ENCODE assay signal across 8 mouse cellular contexts in genomic region chr5:125106191-125106590, GRCm38 (mm10).
DNase-seq lines count a peak whose midpoint lies in the region; ATAC-seq and TF ChIP-seq lines count a peak whose summit lies in the region.

No protein-coding gene starts in this region.

- WGBS in kidney, adult 2 months = 56% methylated on average over 16 of the region's 16 CpGs
- WGBS in kidney, embryonic 16.5 days = 66% methylated on average over 16 of the region's 16 CpGs
- WGBS in embryonic facial prominence, embryonic 10.5 days = 94% methylated on average over 16 of the region's 16 CpGs
- WGBS in forebrain, embryonic 13.5 days = 93% methylated on average over 16 of the region's 16 CpGs

- peak; percentile 67 for DNase-seq in kidney, adult 2 months
- peak; percentile 75 for DNase-seq in MN1 (ENCODE audit: low spot score)
- no peak for DNase-seq in embryonic facial prominence, embryonic 10.5 days (ENCODE audit: low spot score)
- DNase-seq in kidney, postnatal 14 days = peak; percentile 49
- DNase-seq in naive thymus-derived CD4-positive, alpha-beta T cell, adult 2 months (ENCODE audit: low read depth) = peak; percentile 64
- DNase-seq in frontal cortex, postnatal 25 days (ENCODE audit: low spot score in 2 of 2) = no peak

- H3K9me3 ChIP-seq in kidney, embryonic 16.5 days (ENCODE audit: low read length) = no peaks in the 10 kb centered on the region
- peaks cover 5% of the 10 kb centered on the region; the same call in 1 of the 2 replicates for H3K9me3 ChIP-seq in embryonic facial prominence, embryonic 10.5 days
- H3K9me3 ChIP-seq in forebrain, embryonic 13.5 days (replicated peaks) = no peaks in the 10 kb centered on the region

- no peaks in the 10 kb centered on the region for H3K27me3 ChIP-seq in kidney, adult 2 months (replicated peaks; ENCODE audit: control insufficient read depth, insufficient read depth, low read length)
- no peaks in the 10 kb centered on the region for H3K27me3 ChIP-seq in kidney, embryonic 16.5 days (ENCODE audit: insufficient read depth, low read length)
- no peaks in the 10 kb centered on the region for H3K27me3 ChIP-seq in embryonic facial prominence, embryonic 10.5 days (replicated peaks; ENCODE audit: low read depth, poor library complexity, severe bottlenecking)
- no peaks in the 10 kb centered on the region for H3K27me3 ChIP-seq in forebrain, embryonic 13.5 days

- TF ChIP-seq CTCF in kidney, adult 2 months (conservative IDR thresholded peaks at IDR 0.05; ENCODE audit: insufficient read depth, insufficient read length, low read depth, low read length) = no peak

- ATAC-seq in kidney, embryonic 16.5 days (ENCODE audit: low FRiP score, low TSS enrichment) = no peak
- ATAC-seq in forebrain, embryonic 13.5 days = no peak

- peaks cover 5% of the 10 kb centered on the region; the same call in 1 of the 2 replicates for H3K4me1 ChIP-seq in kidney, adult 2 months (ENCODE audit: control insufficient read depth, insufficient read depth, low read length)
- H3K4me1 ChIP-seq in kidney, embryonic 16.5 days (ENCODE audit: insufficient read depth, low read length) = peaks cover 38% of the 10 kb centered on the region
- peaks cover 54% of the 10 kb centered on the region for H3K4me1 ChIP-seq in embryonic facial prominence, embryonic 10.5 days
- H3K4me1 ChIP-seq in forebrain, embryonic 13.5 days = peaks cover 54% of the 10 kb centered on the region

- H3K4me2 ChIP-seq in kidney, embryonic 16.5 days (replicated peaks; ENCODE audit: low read depth, low read length) = no peak overlapping the region
- H3K4me2 ChIP-seq in forebrain, embryonic 13.5 days = no peak overlapping the region

- H3K4me3 ChIP-seq in kidney, adult 2 months (ENCODE audit: insufficient read depth, low read depth, low read length) = no peak overlapping the region
- H3K4me3 ChIP-seq in kidney, embryonic 16.5 days (ENCODE audit: low read length) = no peak overlapping the region
- no peak overlapping the region for H3K4me3 ChIP-seq in embryonic facial prominence, embryonic 10.5 days
- no peak overlapping the region for H3K4me3 ChIP-seq in forebrain, embryonic 13.5 days

- no peaks in the 10 kb centered on the region for H3K36me3 ChIP-seq in kidney, adult 2 months (ENCODE audit: control insufficient read depth, insufficient read depth, low read length)
- H3K36me3 ChIP-seq in kidney, embryonic 16.5 days (ENCODE audit: insufficient read depth, low read length) = peaks cover 48% of the 10 kb centered on the region
- peaks cover 98% of the 10 kb centered on the region for H3K36me3 ChIP-seq in embryonic facial prominence, embryonic 10.5 days (replicated peaks)
- peaks cover 82% of the 10 kb centered on the region for H3K36me3 ChIP-seq in forebrain, embryonic 13.5 days (ENCODE audit: poor library complexity, severe bottlenecking)

- H3K27ac ChIP-seq in kidney, adult 2 months (ENCODE audit: insufficient read depth, low read depth, low read length) = no peak overlapping the region; the same call in 1 of the 2 replicates
- H3K27ac ChIP-seq in kidney, embryonic 16.5 days (ENCODE audit: low read length) = no peak overlapping the region
- H3K27ac ChIP-seq in embryonic facial prominence, embryonic 10.5 days (replicated peaks) = peak overlapping the region; percentile 27; the same call in 1 of the 2 replicates
- no peak overlapping the region for H3K27ac ChIP-seq in forebrain, embryonic 13.5 days

- no peak overlapping the region for H3K9ac ChIP-seq in kidney, embryonic 16.5 days (replicated peaks; ENCODE audit: low read length)
- no peak overlapping the region for H3K9ac ChIP-seq in forebrain, embryonic 13.5 days

- TF ChIP-seq POLR2A in kidney, adult 2 months (IDR thresholded peaks at IDR 0.05; ENCODE audit: low read depth, low read length) = no peak

Comparison
In these comparisons a context has a peak if more than half of its experiments do, and no peak if none do; other contexts are left out.
1. DNase-seq: peak in kidney, adult 2 months (single experiment), MN1 (single experiment), kidney, postnatal 14 days (single experiment) and naive thymus-derived CD4-positive, alpha-beta T cell, adult 2 months (single experiment); none in embryonic facial prominence, embryonic 10.5 days (single experiment) and frontal cortex, postnatal 25 days (0 of 2).